Mouse (Mus musculus): Measurements from ENCODE around the gene Med23. TPM values are rescaled to one million over a fixed set of nuclear protein-coding genes. Genes with fewer than 3 reads are reported as not detected.

Med23 gene
- total RNA-seq, 2 experiments from 2014 or later: 36.6 to 43.1 TPM

- DNase-seq: no peak
- intact Hi-C loops (cut with DNase I): no loop called here
These were observed 5.4 kb upstream of the Med23 start for GRCm38 (mm10) chr10:24864434-24864833.

GRCm38 (mm10) chr10:24873624-24874023 is 3.8 kb downstream of the Med23 start:
- DNase-seq: no peak
- intact Hi-C loops (cut with DNase I): loop anchor here (5.0 kb wide), 1 partner anchor 34 kb away; no protein-coding TSS in a partner anchor

- intact Hi-C loops (cut with DNase I): no loop called here
- DNase-seq: peak; percentile 8
These were observed 16.2 kb downstream of the Med23 start for GRCm38 (mm10) chr10:24886008-24886407.

- intact Hi-C loops (cut with DNase I): no loop called here
- no peak for DNase-seq
These were observed 18.6 kb downstream of the Med23 start for GRCm38 (mm10) chr10:24888343-24888742.

- peak; percentile 23 for DNase-seq
- intact Hi-C loops (cut with DNase I): no loop called here
These were observed 26.1 kb downstream of the Med23 start for GRCm38 (mm10) chr10:24895927-24896326.

GRCm38 (mm10) chr10:24905627-24906026 is 35.8 kb downstream of the Med23 start:
- DNase-seq: no peak
- intact Hi-C loops (cut with DNase I): loop anchor here (5.0 kb wide), 1 partner anchor 33 kb away; no protein-coding TSS in a partner anchor

GRCm38 (mm10) chr10:24911199-24911598 is 41.4 kb downstream of the Med23 start:
- no peak for DNase-seq
- intact Hi-C loops (cut with DNase I): no loop called here

GRCm38 (mm10) chr10:24912576-24912975 is 42.8 kb downstream of the Med23 start:
- intact Hi-C loops (cut with DNase I): no loop called here
- DNase-seq: no peak

- no peak for DNase-seq
- intact Hi-C loops (cut with DNase I): no loop called here
These were observed 45.7 kb downstream of the Med23 start for GRCm38 (mm10) chr10:24915486-24915885.

GRCm38 (mm10) chr10:24922977-24923376 is 53.2 kb downstream of the Med23 start:
- intact Hi-C loops (cut with DNase I): no loop called here
- DNase-seq: no peak

GRCm38 (mm10) chr10:24924296-24924695 is 54.5 kb downstream of the Med23 start:
- intact Hi-C loops (cut with DNase I): no loop called here
- no peak for DNase-seq

GRCm38 (mm10) chr10:24926380-24926779 is 56.6 kb downstream of the Med23 start:
- DNase-seq: no peak
- intact Hi-C loops (cut with DNase I): no loop called here

- intact Hi-C loops (cut with DNase I): no loop called here
- DNase-seq: no peak
These were observed 57.4 kb downstream of the Med23 start, which contains the start of gene Arg1 for GRCm38 (mm10) chr10:24926962-24927720. Arg1 (minus strand) TSS chr10:24927484.

GRCm38 (mm10) chr10:24928072-24928471 is 58.3 kb downstream of the Med23 start:
- intact Hi-C loops (cut with DNase I): no loop called here

GRCm38 (mm10) chr10:24930143-24930542 is 60.4 kb downstream of the Med23 start:
- intact Hi-C loops (cut with DNase I): no loop called here

More at GRCm38 (mm10) chr10:24928072-24928471, 58.3 kb downstream of the Med23 start:
- no peak for DNase-seq

GRCm38 (mm10) chr10:24947871-24948270 is 78.1 kb downstream of the Med23 start:
- intact Hi-C loops (cut with DNase I): no loop called here
- no peak for DNase-seq

More at GRCm38 (mm10) chr10:24930143-24930542, 60.4 kb downstream of the Med23 start:
- DNase-seq: no peak

GRCm38 (mm10) chr10:24948278-24948677 is 78.5 kb downstream of the Med23 start:
- intact Hi-C loops (cut with DNase I): no loop called here

GRCm38 (mm10) chr10:24950223-24950622 is 80.4 kb downstream of the Med23 start:
- intact Hi-C loops (cut with DNase I): no loop called here
- DNase-seq: no peak

More at GRCm38 (mm10) chr10:24948278-24948677, 78.5 kb downstream of the Med23 start:
- no peak for DNase-seq

GRCm38 (mm10) chr10:24951575-24951974 is 81.8 kb downstream of the Med23 start:
- DNase-seq: no peak
- intact Hi-C loops (cut with DNase I): no loop called here

GRCm38 (mm10) chr10:24952549-24952948 is 82.8 kb downstream of the Med23 start:
- DNase-seq: peak; percentile 47

GRCm38 (mm10) chr10:24953876-24954275 is 84.1 kb downstream of the Med23 start:
- DNase-seq: no peak
- intact Hi-C loops (cut with DNase I): no loop called here

More at GRCm38 (mm10) chr10:24952549-24952948, 82.8 kb downstream of the Med23 start:
- intact Hi-C loops (cut with DNase I): no loop called here
